Mouse (Mus musculus) CH12.LX (cell line): Measurements from ENCODE around the gene Ebf1.

Experiments used
- CTCF ChIP-seq, 2 experiments: IDR thresholded peaks in 1 of 2; conservative IDR thresholded peaks in 1 of 2; 2 replicates each; pipeline ENCODE4 v1.5.1; 2011 to 2012; ENCODE audit warnings: low read depth in 2 of 2, low read length in 2 of 2, improper control_type of control experiment in 1 of 2, inconsistent platforms in 1 of 2, mild to moderate bottlenecking in 1 of 2, moderate library complexity in 1 of 2
- E2F4 ChIP-seq: IDR thresholded peaks from 2 replicates; pipeline ENCODE4 v1.6.1; 2011; ENCODE audit warnings: low read depth, low read length, improper control_type of control experiment; ENCODE audit not compliant: insufficient replicate concordance
- ELF1 ChIP-seq: IDR thresholded peaks from 2 replicates; pipeline ENCODE4 v1.6.1; 2014; ENCODE audit warnings: low read depth, mild to moderate bottlenecking, inconsistent platforms, low read length, improper control_type of control experiment
- EP300 ChIP-seq: IDR thresholded peaks from 2 replicates; pipeline ENCODE4 v1.6.1; 2011; ENCODE audit warnings: low read length, improper control_type of control experiment
- JUND ChIP-seq: conservative IDR thresholded peaks from 2 replicates; pipeline ENCODE4 v1.6.1; 2011; ENCODE audit warnings: low read depth, low read length, improper control_type of control experiment
- KAT2A ChIP-seq: IDR thresholded peaks from 2 replicates; pipeline ENCODE4 v1.6.1; 2012; ENCODE audit warnings: low read length, improper control_type of control experiment, inconsistent platforms; ENCODE audit not compliant: insufficient replicate concordance
- MAZ ChIP-seq: IDR thresholded peaks from 2 replicates; pipeline ENCODE4 v1.6.1; 2012; ENCODE audit warnings: low read depth, mild to moderate bottlenecking, inconsistent platforms, low read length, improper control_type of control experiment, moderate library complexity
- MXI1 ChIP-seq: IDR thresholded peaks from 2 replicates; pipeline ENCODE4 v1.6.1; 2011; ENCODE audit warnings: mild to moderate bottlenecking, low read depth, low read length, improper control_type of control experiment
- MYC ChIP-seq: IDR thresholded peaks from 2 replicates; pipeline ENCODE4 v1.6.1; 2011; ENCODE audit warnings: low read depth, mild to moderate bottlenecking, improper control_type of control experiment, low read length
- POLR2A ChIP-seq: IDR thresholded peaks from 2 replicates; pipeline ENCODE4 v1.6.1; 2011; ENCODE audit warnings: low read depth, mild to moderate bottlenecking, improper control_type of control experiment, low read length
- RCOR1 ChIP-seq: conservative IDR thresholded peaks from 2 replicates; pipeline ENCODE4 v1.6.1; 2012; ENCODE audit warnings: low read depth, mild to moderate bottlenecking, inconsistent platforms, low read length, improper control_type of control experiment
- ZC3H11A ChIP-seq: IDR thresholded peaks from 2 replicates; pipeline ENCODE4 v1.6.1; 2012; ENCODE audit warnings: low read depth, mild to moderate bottlenecking, inconsistent platforms, low read length, improper control_type of control experiment

- TF ChIP-seq MXI1 (no peak), CTCF (conservative IDR thresholded peaks at IDR 0.05 in 1 of 2, IDR thresholded peaks at IDR 0.05 in 1 of 2; ENCODE audit: low read depth in 2 of 2, low read length in 2 of 2) (no peak), RCOR1 (no peak), ZC3H11A (no peak), KAT2A (no peak), MAZ (no peak), MYC (no peak), POLR2A (no peak), E2F4 (no peak), ELF1 (no peak), JUND (no peak), EP300 (no peak)
These were observed 91.2 kb downstream of the Ebf1 start for GRCm38 (mm10) chr11:44708290-44708685.
